Mouse (Mus musculus): Measurements from ENCODE around the gene Rpa1.
"Not testable (repeated sequence)": the region's sequence is repeated elsewhere in the genome, so short reads cannot be mapped to it uniquely, and the experiment has no call there.

GRCm38 (mm10) chr11:75383529-75383928 is 35.4 kb upstream of the Rpa1 start:
- not testable (repeated sequence) for TF ChIP-seq CTCF (IDR thresholded peaks at IDR 0.05; ENCODE audit: borderline replicate concordance, control insufficient read depth, extremely low read depth, insufficient read depth, low read length, poor library complexity); POLR2A (IDR thresholded peaks at IDR 0.05; ENCODE audit: control insufficient read depth, extremely low read depth, insufficient read depth, low read length, poor library complexity)
